ENCODE assay signal across 14 mouse cellular contexts in genomic region chr3:66812686-66813445, GRCm38 (mm10).
DNase-seq lines count a peak whose midpoint lies in the region.
"Had no signal": no experiment of that assay in that cellular context is flagged by ENCODE, and none has a peak within 500 bp of the region (broad histone marks: within the 10 kb centered on the region; RNA-seq: fewer than 3 reads in every experiment).

No protein-coding gene starts in this region.

- peak; percentile 30 to 55 for DNase-seq in cerebellum, postnatal 10 days
- no peak for DNase-seq in cerebellum, adult 8-10 months
- DNase-seq in kidney, postnatal 4 days, result peak; percentile 6 to 14
- no peak for DNase-seq in kidney, adult 18-20 months
- DNase-seq in right cerebral cortex, postnatal 14 days, result peak; percentile 5
- no peak for DNase-seq in right cerebral cortex, postnatal 25 days
- no peak for DNase-seq in layer of hippocampus, adult 9-11 months
- DNase-seq in yolk sac, embryonic 10.5 days (ENCODE audit: low spot score), result no peak
- DNase-seq: adrenal gland, adult 2 months; embryo, embryonic 11 days; gastrocnemius, adult 2 months; heart, postnatal 14 days; liver, postnatal 0 days; lung, postnatal 4 days had no signal

Comparison
In these comparisons a context has a peak if more than half of its experiments do, and no peak if none do; other contexts are left out.
1. DNase-seq: peak in cerebellum, postnatal 10 days (2 of 2), kidney, postnatal 4 days (2 of 2) and right cerebral cortex, postnatal 14 days (single experiment); none in cerebellum, adult 8-10 months (single experiment), kidney, adult 18-20 months (single experiment), right cerebral cortex, postnatal 25 days (single experiment), layer of hippocampus, adult 9-11 months (single experiment) and yolk sac, embryonic 10.5 days (single experiment).